Mouse (Mus musculus) B cell, adult 2 months (primary cell): Measurements from ENCODE around the gene Ptprm.

ENCODE experiments used
- DNase-seq, 2 experiments: peaks; one replicate each; pipeline ENCODE4 v3.0.0; 2022

The Ptprm gene

GRCm38 (mm10) chr17:67055681-67056080 lies 298.6 kb downstream of the Ptprm start:
- DNase-seq: no peak

GRCm38 (mm10) chr17:67054202-67054601 lies 300.1 kb downstream of the Ptprm start:
- DNase-seq: no peak

GRCm38 (mm10) chr17:67052624-67053314 lies 301.5 kb downstream of the Ptprm start:
- no peak for DNase-seq

DNA sequence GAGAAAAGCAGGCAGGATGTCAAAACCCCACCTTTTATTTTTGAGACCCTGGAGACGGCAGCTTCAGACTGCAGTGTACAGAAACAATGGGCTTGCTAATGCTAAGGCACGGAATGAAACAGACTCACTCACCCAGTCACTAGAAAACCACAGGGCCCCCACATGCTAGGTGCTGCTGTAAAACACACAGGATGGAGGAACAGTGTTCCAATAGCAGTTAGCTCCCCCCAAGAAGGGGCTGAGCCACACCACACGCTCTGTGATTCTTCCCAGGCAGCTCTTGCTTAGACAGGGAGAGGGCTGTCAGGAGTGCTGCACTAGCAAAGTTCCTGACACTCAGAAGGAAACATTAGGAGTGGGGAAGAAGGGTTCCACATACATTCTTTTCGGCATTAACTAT lies 306.6 kb downstream of the Ptprm start:
- no peak for DNase-seq

DNA sequence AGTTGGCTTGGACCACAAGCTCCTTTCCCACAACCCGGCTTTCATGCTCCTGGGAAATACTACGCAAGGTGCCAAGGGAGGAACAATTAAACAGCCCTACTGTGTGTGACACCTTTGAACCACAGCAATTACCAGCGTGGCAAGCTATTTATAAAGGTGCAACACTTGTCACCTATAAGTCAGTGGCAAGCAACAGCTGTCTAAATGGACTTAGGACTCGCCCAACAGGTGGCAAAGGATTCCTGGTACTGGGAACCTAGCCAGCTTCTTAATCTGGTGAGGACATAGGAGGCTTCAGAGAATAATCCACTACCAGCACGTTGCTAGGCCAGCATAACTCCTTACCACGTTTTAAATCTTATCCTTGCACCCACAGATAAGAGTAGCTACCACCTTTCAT lies 315.7 kb downstream of the Ptprm start:
- DNase-seq: no peak

DNA sequence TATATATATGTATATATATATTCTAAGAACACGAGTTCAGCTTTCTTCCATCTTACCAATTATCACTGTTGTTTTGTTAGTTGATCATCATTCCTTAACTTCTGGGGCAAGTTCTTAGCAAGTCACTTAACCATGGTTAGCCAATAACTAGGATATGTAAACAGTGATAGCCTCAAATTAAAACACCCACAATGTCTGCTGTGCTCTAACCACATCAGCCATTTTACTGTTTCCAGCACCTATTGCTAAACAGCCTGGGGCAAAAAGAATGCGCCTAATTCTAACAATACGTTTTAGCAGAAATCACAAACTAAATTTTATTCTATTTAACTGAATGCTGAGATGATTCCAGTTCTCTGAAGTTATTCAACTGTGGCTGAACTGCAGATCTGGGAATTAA lies 320.7 kb downstream of the Ptprm start:
- no peak for DNase-seq

- no peak for DNase-seq
Observed at GRCm38 (mm10) chr17:67032021-67032420, 322.2 kb downstream of the Ptprm start.

DNA sequence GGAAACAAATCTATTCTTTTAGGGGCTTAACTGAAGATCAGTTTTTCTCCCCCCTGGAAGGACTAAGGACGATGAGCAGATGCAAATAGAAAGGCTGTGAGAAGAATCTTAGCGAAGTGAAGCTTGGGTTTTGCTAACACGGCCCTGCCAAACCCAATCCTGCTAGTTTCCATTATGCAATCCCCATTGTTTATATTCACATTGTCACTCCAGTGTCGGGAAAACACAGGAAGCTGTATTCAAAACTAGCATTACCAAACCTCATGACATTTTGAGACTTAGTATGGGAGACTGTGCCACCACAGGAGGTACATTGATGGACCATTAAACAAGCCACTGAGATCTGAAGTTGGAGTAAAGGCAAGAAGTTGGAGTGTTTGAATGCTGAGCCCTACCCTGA lies 322.9 kb downstream of the Ptprm start:
- no peak for DNase-seq

- no peak for DNase-seq
Observed at GRCm38 (mm10) chr17:67027274-67027673, 327.0 kb downstream of the Ptprm start.

DNA sequence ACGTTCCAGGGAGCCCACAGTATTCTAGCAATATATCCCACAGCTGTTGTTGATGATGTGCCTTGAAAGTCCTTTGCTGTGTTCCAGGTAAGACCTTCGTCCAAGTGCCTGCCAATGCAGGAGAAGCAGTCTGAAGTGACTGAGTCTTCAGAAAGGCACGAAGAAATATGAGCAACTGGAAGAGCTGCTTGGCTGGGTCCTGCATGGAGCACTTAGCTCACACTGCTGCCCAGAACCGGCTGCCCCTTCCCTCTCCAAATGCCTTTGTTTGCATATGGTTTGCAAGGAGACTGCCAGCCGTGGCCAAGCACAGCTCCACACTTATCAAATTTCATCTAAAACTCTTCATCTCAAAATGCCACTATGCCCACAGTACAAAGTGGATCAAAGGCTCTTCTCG lies 337.8 kb downstream of the Ptprm start:
- no peak for DNase-seq

- DNase-seq: no peak
Observed at GRCm38 (mm10) chr17:67013217-67013616, 341.0 kb downstream of the Ptprm start.

GRCm38 (mm10) chr17:67011836-67012583 lies 342.2 kb downstream of the Ptprm start:
- no peak for DNase-seq

DNA sequence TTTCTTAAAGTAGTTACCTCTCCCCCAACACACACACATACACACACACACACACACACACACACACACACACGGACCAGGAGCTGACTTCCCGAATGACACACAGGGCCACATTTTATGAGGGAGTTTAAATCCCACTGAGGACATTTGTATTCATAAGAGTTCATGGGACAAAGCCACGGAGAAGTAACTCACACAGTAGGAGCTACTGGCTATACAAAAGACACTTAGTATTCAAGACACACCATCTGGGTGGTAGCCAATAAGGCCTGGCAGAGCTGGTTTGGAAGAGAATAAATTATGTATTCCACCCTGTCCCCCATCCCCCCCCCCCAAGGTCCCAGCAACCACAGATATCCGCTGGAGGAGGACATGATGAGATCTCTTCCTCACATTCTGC lies 344.1 kb downstream of the Ptprm start:
- no peak for DNase-seq

DNA sequence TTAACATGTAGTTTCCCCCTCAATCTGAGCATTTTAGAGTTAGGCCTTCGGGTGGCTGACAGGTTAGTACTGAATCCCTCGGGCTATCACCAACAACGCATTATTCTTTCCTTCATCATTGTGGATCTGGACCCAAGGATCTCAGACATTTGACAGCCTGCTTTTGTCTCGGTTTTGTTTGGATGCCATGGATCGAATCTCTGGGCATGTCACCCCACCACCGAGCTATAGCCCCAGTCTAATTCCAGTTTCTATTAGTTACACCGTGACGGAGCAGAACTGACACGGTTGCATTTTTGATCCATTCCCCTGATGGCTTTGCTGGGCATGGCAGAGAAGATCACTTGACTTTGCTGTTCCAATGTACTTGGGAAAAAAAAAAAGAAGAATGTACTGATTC lies 346.1 kb downstream of the Ptprm start:
- no peak for DNase-seq

DNA sequence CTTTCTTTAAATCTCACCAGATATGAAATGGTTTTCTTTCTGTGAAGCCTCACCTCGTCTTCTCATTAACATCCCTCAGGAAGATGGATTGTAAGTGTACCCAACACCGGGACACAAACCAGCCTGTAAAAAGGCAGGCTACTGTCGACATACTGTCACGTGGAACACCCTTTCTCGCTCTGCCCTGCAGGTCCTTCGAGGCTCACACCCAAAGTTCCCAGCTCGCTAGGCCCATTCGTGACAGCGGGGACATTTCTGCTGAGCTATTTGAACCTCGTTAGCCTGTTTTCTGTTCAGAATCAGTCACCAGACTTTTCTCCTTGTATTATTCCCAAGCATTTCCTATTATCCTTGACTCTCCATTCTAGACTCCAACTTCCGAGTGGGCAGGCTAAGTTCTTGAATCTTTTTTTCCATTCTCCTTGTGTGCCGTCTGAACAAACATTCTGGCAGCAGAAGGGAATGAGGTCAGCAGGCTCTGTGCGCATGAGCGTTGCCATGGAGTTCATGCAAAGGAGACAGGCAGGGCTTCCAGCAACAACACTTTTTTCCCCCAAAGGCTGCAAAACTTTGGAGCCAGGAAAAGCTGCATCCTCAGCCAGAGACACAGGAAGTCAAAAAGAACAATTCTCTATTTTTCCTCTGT lies 347.4 kb downstream of the Ptprm start:
- no peak for DNase-seq

DNA sequence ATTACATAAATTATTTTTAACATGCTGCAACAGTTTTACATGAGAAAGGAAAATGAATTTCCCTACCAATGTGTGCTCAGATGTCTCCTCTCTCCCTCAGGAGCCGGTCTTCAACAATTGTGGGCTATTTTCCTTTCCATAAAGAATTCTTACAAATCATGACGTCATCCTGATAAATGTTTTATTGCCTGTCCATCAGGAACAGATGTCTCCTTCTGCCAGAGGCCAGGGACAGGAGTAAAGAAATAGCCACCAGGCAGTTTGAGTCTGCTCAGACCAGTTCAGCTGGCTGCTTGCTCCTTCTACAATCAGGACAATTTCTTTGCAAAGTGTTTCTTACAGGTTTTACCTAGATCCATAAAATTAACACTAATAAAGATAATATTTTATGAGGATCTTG lies 357.4 kb downstream of the Ptprm start:
- no peak for DNase-seq

DNA sequence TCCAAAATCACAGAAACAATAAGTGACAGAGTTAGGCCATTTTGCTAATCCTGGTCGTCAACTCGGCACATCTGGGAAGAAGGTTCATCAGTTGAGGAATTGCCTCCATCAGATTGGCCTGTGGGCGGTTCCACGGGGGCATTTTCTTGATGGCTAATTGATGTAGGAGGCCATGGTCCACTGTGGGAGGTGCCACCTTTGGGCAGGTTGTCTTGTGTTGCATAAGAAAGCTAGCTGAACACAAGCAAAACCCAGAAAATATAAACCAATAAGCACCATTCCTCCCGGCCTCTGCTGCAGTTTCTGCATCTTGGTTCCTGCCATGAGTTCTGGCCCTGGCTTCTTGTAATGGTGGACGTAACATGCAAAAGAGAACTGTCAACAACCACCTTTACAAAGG lies 358.2 kb downstream of the Ptprm start:
- DNase-seq: no peak

DNA sequence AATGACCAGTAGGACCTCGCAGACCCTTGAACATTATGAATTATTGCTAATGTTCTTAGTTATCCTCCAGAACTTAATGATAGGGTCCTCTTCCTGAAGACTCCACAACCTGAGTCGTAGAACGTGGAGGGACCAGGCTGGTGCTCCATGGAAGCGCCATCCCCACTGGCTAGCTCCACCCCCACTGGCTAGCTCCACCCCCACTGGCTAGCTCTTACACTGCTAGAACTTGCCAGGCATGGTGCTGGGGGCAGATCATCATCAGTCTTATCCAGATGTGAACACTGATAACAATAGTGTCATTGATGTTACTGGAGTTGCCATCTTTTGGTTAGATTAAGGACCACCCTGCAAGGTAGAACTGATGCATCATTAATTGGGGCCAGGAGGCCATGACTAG lies 362.4 kb downstream of the Ptprm start:
- no peak for DNase-seq

GRCm38 (mm10) chr17:66990761-66991160 lies 363.5 kb downstream of the Ptprm start:
- no peak for DNase-seq

DNA sequence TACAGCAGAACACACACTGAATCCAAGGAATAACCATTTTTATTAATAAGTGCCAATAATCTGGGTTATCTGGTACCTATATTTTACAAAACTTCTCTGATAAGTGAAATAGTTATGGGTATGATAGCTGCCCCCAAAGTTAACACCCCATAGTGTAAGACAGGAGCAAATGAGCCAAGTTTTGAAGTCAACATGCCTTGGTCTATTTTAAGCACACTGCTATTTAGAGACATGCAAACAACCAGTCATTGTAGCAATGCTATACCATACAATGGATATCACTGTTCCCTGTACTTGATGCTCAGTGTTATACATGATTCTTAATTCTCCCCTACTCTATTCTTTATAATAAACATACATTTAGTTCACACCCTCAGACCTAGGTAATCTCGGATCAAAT lies 366.2 kb downstream of the Ptprm start:
- DNase-seq: no peak

DNA sequence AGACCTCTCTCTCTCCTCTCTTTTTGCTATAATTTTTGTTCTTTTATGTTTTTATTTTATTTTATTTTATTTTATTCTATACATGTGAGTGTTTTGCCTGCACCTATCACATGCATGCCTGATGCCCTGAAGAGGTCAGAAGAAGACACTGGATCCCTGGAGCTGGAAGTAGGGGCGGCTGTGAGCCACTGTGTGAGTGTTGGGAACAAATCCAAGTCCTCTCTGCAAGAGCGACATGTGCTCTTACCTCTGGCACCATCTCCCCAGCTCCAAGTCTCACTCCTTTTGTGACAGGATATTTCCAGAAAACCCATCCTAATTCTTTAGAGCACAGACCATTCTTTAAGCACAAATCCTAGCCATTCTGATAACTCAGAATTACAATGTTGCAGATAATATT lies 372.6 kb downstream of the Ptprm start:
- no peak for DNase-seq

GRCm38 (mm10) chr17:66979971-66980370 lies 374.3 kb downstream of the Ptprm start:
- DNase-seq: no peak

GRCm38 (mm10) chr17:66976490-66976889 lies 377.8 kb downstream of the Ptprm start:
- DNase-seq: no peak

GRCm38 (mm10) chr17:66972976-66973375 lies 381.3 kb downstream of the Ptprm start:
- DNase-seq: no peak
